28 mouse cellular contexts compared by ENCODE assay signal in genomic region chr2:133717076-133717475, GRCm38 (mm10).
DNase-seq lines count a peak whose midpoint lies in the region; ATAC-seq and TF ChIP-seq lines count a peak whose summit lies in the region.
"Had no signal": no experiment of that assay in that cellular context is flagged by ENCODE, and none has a peak within 500 bp of the region (broad histone marks: within the 10 kb centered on the region; RNA-seq: fewer than 3 reads in every experiment).

No protein-coding gene starts in this region.

- no peak for DNase-seq in forebrain, embryonic 11.5 days (ENCODE audit: low spot score)
- no peak for DNase-seq in forebrain, postnatal 0 days
- no peak for DNase-seq in kidney, postnatal 36 days
- peak; percentile 18 for DNase-seq in fat pad, adult 2 months (ENCODE audit: extremely low read depth, low read depth, low spot score)
- DNase-seq: adrenal gland, postnatal 10 days; adrenal gland, postnatal 36 days; B cell, adult 2 months; cerebellum, adult 18-20 months; cerebellum, adult 9-10 months; cerebellum, postnatal 14 days; gastrocnemius, postnatal 25 days; heart, adult 18-20 months; heart, postnatal 10 days; heart, postnatal 36 days had no signal

- 0 out of 2 replicates have a peak, but pooled peaks have one; percentile 16 for ATAC-seq in forebrain, embryonic 11.5 days (replicated peaks; ENCODE audit: low FRiP score)
- ATAC-seq in forebrain, postnatal 0 days = no peak
- ATAC-seq in kidney, embryonic 15.5 days (replicated peaks; ENCODE audit: low FRiP score) = peak; percentile 52; the same call in 1 of the 2 replicates
- ATAC-seq in stomach, embryonic 16.5 days (ENCODE audit: insufficient read depth, low FRiP score) = 0 out of 2 replicates have a peak, but pooled peaks have one; percentile 40
- ATAC-seq in megakaryocyte progenitor cell, adult 5-6 weeks (replicated peaks; ENCODE audit: poor library complexity) = no peak
- ATAC-seq: forebrain, embryonic 14.5 days; Patski had no signal

- no peaks in the 10 kb centered on the region for H3K4me1 ChIP-seq in forebrain, embryonic 11.5 days (replicated peaks; ENCODE audit: control insufficient read depth, insufficient read depth, low read length)
- H3K4me1 ChIP-seq in forebrain, postnatal 0 days (ENCODE audit: insufficient read depth) = no peaks in the 10 kb centered on the region
- H3K4me1 ChIP-seq in kidney, embryonic 15.5 days = no peaks in the 10 kb centered on the region
- no peaks in the 10 kb centered on the region for H3K4me1 ChIP-seq in stomach, embryonic 16.5 days (ENCODE audit: control insufficient read depth, insufficient read depth, low read length)
- H3K4me1 ChIP-seq: embryonic facial prominence, embryonic 12.5 days; forebrain, embryonic 10.5 days; hindbrain, embryonic 10.5 days; hindbrain, embryonic 13.5 days had no signal

- no peak overlapping the region for H3K4me2 ChIP-seq in forebrain, embryonic 11.5 days (ENCODE audit: low read depth, low read length, severe bottlenecking)
- no peak overlapping the region for H3K4me2 ChIP-seq in forebrain, postnatal 0 days (ENCODE audit: low read depth)
- H3K4me2 ChIP-seq in kidney, embryonic 15.5 days = no peak overlapping the region
- no peak overlapping the region for H3K4me2 ChIP-seq in stomach, embryonic 16.5 days (ENCODE audit: low read depth, low read length)
- H3K4me2 ChIP-seq: embryonic facial prominence, embryonic 12.5 days; heart, embryonic 12.5 days; heart, embryonic 15.5 days; hindbrain, embryonic 13.5 days had no signal

- no peaks in the 10 kb centered on the region for H3K36me3 ChIP-seq in forebrain, embryonic 11.5 days (ENCODE audit: control insufficient read depth, insufficient read depth, low read length)
- H3K36me3 ChIP-seq in forebrain, postnatal 0 days (ENCODE audit: insufficient read depth) = no peaks in the 10 kb centered on the region
- no peaks in the 10 kb centered on the region for H3K36me3 ChIP-seq in kidney, embryonic 15.5 days
- no peaks in the 10 kb centered on the region for H3K36me3 ChIP-seq in stomach, embryonic 16.5 days (ENCODE audit: control insufficient read depth, insufficient read depth, low read length)
- H3K36me3 ChIP-seq: embryonic facial prominence, embryonic 12.5 days; forebrain, embryonic 10.5 days; G1E; heart, embryonic 12.5 days; heart, embryonic 15.5 days; hindbrain, embryonic 10.5 days; hindbrain, embryonic 13.5 days had no signal

- 83% methylated on average over 2 of the region's 2 CpGs for whole genome bisulfite sequencing in forebrain, embryonic 11.5 days
- WGBS in forebrain, postnatal 0 days = 95% methylated on average over 2 of the region's 2 CpGs
- 59% methylated on average over 2 of the region's 2 CpGs for WGBS in kidney, embryonic 15.5 days
- WGBS in stomach, embryonic 16.5 days = 57% methylated on average over 2 of the region's 2 CpGs

- no peak overlapping the region for H3K27ac ChIP-seq in forebrain, embryonic 11.5 days (ENCODE audit: low read depth, low read length)
- no peak overlapping the region for H3K27ac ChIP-seq in forebrain, postnatal 0 days (ENCODE audit: low read depth, low read length)
- H3K27ac ChIP-seq in kidney, embryonic 15.5 days = no peak overlapping the region
- H3K27ac ChIP-seq in stomach, embryonic 16.5 days (ENCODE audit: low read length) = peak overlapping the region; percentile 73; the same call in 1 of the 2 replicates
- H3K27ac ChIP-seq: embryonic facial prominence, embryonic 12.5 days; forebrain, embryonic 10.5 days; heart, embryonic 15.5 days; hindbrain, embryonic 10.5 days; hindbrain, embryonic 13.5 days had no signal

- no peaks in the 10 kb centered on the region for H3K27me3 ChIP-seq in forebrain, embryonic 11.5 days (ENCODE audit: control insufficient read depth, insufficient read depth, low read length)
- H3K27me3 ChIP-seq in forebrain, postnatal 0 days (ENCODE audit: insufficient read depth, low read length) = no peaks in the 10 kb centered on the region
- no peaks in the 10 kb centered on the region; the same call in 1 of the 2 replicates for H3K27me3 ChIP-seq in kidney, embryonic 15.5 days
- H3K27me3 ChIP-seq in stomach, embryonic 16.5 days (ENCODE audit: control insufficient read depth, insufficient read depth, low read length) = no peaks in the 10 kb centered on the region
- H3K27me3 ChIP-seq: CH12.LX; embryonic facial prominence, embryonic 12.5 days; heart, embryonic 12.5 days; heart, embryonic 15.5 days had no signal

- no peaks in the 10 kb centered on the region for H3K9me3 ChIP-seq in forebrain, embryonic 11.5 days (ENCODE audit: control insufficient read depth, low read length)
- H3K9me3 ChIP-seq in forebrain, postnatal 0 days (ENCODE audit: low read length) = no peaks in the 10 kb centered on the region
- H3K9me3 ChIP-seq in kidney, embryonic 15.5 days (replicated peaks) = no peaks in the 10 kb centered on the region
- H3K9me3 ChIP-seq in stomach, embryonic 16.5 days (replicated peaks; ENCODE audit: control insufficient read depth, low read length) = no peaks in the 10 kb centered on the region
- H3K9me3 ChIP-seq: embryonic facial prominence, embryonic 12.5 days; forebrain, embryonic 10.5 days; heart, embryonic 12.5 days; heart, embryonic 15.5 days; hindbrain, embryonic 10.5 days; hindbrain, embryonic 13.5 days had no signal

- TF ChIP-seq CTCF in forebrain, postnatal 0 days (IDR thresholded peaks at IDR 0.05; ENCODE audit: low read depth) = no peak

- no peak overlapping the region for H3K4me3 ChIP-seq in forebrain, embryonic 11.5 days (ENCODE audit: low read depth, low read length)
- no peak overlapping the region for H3K4me3 ChIP-seq in forebrain, postnatal 0 days (ENCODE audit: low read depth, low read length)
- H3K4me3 ChIP-seq in kidney, embryonic 15.5 days (replicated peaks) = no peak overlapping the region
- no peak overlapping the region for H3K4me3 ChIP-seq in stomach, embryonic 16.5 days (replicated peaks; ENCODE audit: low read length)
- H3K4me3 ChIP-seq: embryonic facial prominence, embryonic 12.5 days; erythroblast, embryonic 14.5 days; forebrain, embryonic 10.5 days; heart, embryonic 12.5 days; heart, embryonic 15.5 days; hindbrain, embryonic 10.5 days; hindbrain, embryonic 13.5 days had no signal

- H3K9ac ChIP-seq in forebrain, embryonic 11.5 days (ENCODE audit: low read length) = no peak overlapping the region
- no peak overlapping the region for H3K9ac ChIP-seq in forebrain, postnatal 0 days
- no peak overlapping the region for H3K9ac ChIP-seq in kidney, embryonic 15.5 days
- H3K9ac ChIP-seq in stomach, embryonic 16.5 days (ENCODE audit: low read length) = no peak overlapping the region
- H3K9ac ChIP-seq: embryonic facial prominence, embryonic 12.5 days; heart, embryonic 12.5 days; heart, embryonic 15.5 days; hindbrain, embryonic 13.5 days had no signal

Comparison
In these comparisons a context has a peak if more than half of its experiments do, and no peak if none do; other contexts are left out.
1. ATAC-seq: peak in forebrain, embryonic 11.5 days (single experiment), kidney, embryonic 15.5 days (single experiment) and stomach, embryonic 16.5 days (single experiment); none in forebrain, postnatal 0 days (single experiment) and megakaryocyte progenitor cell, adult 5-6 weeks (single experiment).